Mouse (Mus musculus): Measurements from ENCODE around the gene Egln1.

- TF ChIP-seq CTCF (IDR thresholded peaks at IDR 0.05; ENCODE audit: low read depth) (no peak), EP300 (IDR thresholded peaks at IDR 0.05; ENCODE audit: low read depth) (no peak)
These were observed 402 bp downstream of the Egln1 start for GRCm38 (mm10) chr8:124948733-124949111.

Measured in liver, postnatal 0 days (tissue).